Mouse (Mus musculus) intestine, embryonic 14.5 days (tissue): Measurements from ENCODE around the gene Ccdc103. TPM values are rescaled to one million over a fixed set of nuclear protein-coding genes. Genes with fewer than 3 reads are reported as not detected.

Experiments
- ATAC-seq: fragments of 200-750 bp; cut with Nextera tagmentation; replicated peaks from 2 replicates; pipeline ENCODE4 v1.8.0; 2017; ENCODE audit warnings: low read depth, moderate number of reproducible peaks, moderate TSS enrichment, moderate library complexity; ENCODE audit not compliant: low FRiP score, low TSS enrichment
- DNase-seq: peaks from one replicate; pipeline ENCODE4 v3.0.0-alpha.2; 2018; ENCODE audit warnings: low spot score
- H3K27ac ChIP-seq: fragments of 300-500 bp; sonication (generic); 2 replicates; pipeline ENCODE4 v1.5.1; 2014; ENCODE audit warnings: low read depth, mild to moderate bottlenecking, control low read depth
- H3K27me3 ChIP-seq: fragments of 300-500 bp; sonication (generic); replicated peaks from 2 replicates; pipeline ENCODE4 v1.6.1; 2014; ENCODE audit warnings: low read length, control low read depth; ENCODE audit not compliant: control insufficient read depth, insufficient read depth
- H3K36me3 ChIP-seq: fragments of 300-500 bp; sonication (generic); 2 replicates; pipeline ENCODE4 v1.6.1; 2014; ENCODE audit warnings: low read length, control low read depth; ENCODE audit not compliant: control insufficient read depth, insufficient read depth
- H3K4me1 ChIP-seq: fragments of 300-500 bp; sonication (generic); replicated peaks from 2 replicates; pipeline ENCODE4 v1.6.1; 2014; ENCODE audit warnings: low read length, control low read depth, mixed read lengths; ENCODE audit not compliant: control insufficient read depth, insufficient read depth
- H3K4me2 ChIP-seq: fragments of 300-500 bp; sonication (generic); 2 replicates; pipeline ENCODE4 v1.6.1; 2014; ENCODE audit warnings: low read length
- H3K4me3 ChIP-seq: fragments of 300-500 bp; sonication (generic); 2 replicates; pipeline ENCODE4 v1.5.1; 2014; ENCODE audit warnings: low read depth, low read length, control low read depth, mixed read lengths
- H3K9ac ChIP-seq: fragments of 300-500 bp; sonication (generic); 2 replicates; pipeline ENCODE4 v1.6.1; 2014; ENCODE audit warnings: mild to moderate bottlenecking, low read length
- H3K9me3 ChIP-seq: fragments of 300-500 bp; sonication (generic); 2 replicates; pipeline ENCODE4 v1.6.1; 2016; ENCODE audit warnings: low read length, control low read depth; ENCODE audit not compliant: control insufficient read depth
- WGBS: fragments of 180-500 bp; shearing (Covaris S2); extraction: QIAGEN DNeasy Blood & Tissue Kit; methylation state at CpG from one replicate; pipeline ENCODE4 v1.1.7; 2014; 5-methylcytosine and 5-hydroxymethylcytosine counted together
- polyA plus RNA-seq: library from polyadenylated mRNA; unstranded; fragments of >200 nt; fragmentation: Nextera tagmentation; extraction: Ambion mirVana; gene quantifications from 2 replicates; pipeline ENCODE4 v1.2.1, GENCODE M21; 2014

Gene Ccdc103
- polyA plus RNA-seq, 1 experiment from 2014 or later = 0.81 TPM

DNA sequence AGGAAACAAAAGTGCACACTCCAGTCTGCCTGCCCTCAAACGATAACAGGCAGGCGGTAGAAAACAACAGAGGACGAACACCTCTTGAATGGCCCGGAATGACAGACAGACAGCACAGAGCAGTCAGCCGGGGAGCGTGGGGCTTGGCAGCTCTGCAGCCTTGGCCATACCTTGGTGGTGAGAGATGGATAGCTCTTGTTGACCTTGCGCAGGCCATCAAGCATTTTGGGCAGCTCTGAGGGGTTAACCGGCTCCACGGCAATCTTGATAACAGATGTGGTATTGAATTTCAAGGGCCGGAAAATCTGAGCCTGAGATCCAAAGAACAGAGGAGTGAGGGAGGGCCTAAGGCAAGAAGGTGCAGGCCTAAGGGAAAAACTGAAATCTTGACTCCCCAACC lies 35.1 kb upstream of the Ccdc103 start:
- H3K27me3 ChIP-seq = no peaks in the 10 kb centered on the region
- H3K9ac ChIP-seq = no peak overlapping the region
- H3K4me1 ChIP-seq = no peaks in the 10 kb centered on the region
- no peak for ATAC-seq
- 78% methylated on average over 10 of the region's 10 CpGs for WGBS
- H3K27ac ChIP-seq = no peak overlapping the region
- no peaks in the 10 kb centered on the region for H3K9me3 ChIP-seq
- DNase-seq = no peak
- no peak overlapping the region for H3K4me3 ChIP-seq
- no peak overlapping the region for H3K4me2 ChIP-seq
- peaks cover 99% of the 10 kb centered on the region for H3K36me3 ChIP-seq

DNA sequence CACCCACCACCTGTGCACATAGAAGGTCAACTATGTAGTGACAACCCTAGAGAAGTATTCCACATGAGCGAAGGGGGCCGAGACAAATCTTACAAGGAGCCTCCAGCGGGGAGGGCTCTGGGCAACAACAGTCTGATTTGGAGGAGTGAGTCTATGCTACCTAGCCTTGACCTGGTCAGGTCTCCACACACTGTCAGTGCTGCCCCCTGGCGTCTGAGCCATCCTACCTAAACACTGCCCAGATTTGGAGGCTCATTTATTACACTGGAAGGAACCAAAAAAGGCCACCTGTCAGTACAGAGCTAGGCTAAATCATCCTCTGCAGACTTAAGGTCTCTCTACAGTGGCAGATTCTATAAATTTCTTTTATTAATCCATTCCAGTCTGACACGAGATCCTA lies 29.1 kb upstream of the Ccdc103 start:
- ATAC-seq (no peak; the same call in 1 of the 2 replicates), DNase-seq (peak; percentile 76)
- Histone ChIP-seq H3K27ac (no peak overlapping the region), H3K4me2 (no peak overlapping the region), H3K9me3 (no peaks in the 10 kb centered on the region), H3K9ac (no peak overlapping the region), H3K4me3 (no peak overlapping the region), H3K27me3 (no peaks in the 10 kb centered on the region), H3K4me1 (no peaks in the 10 kb centered on the region), H3K36me3 (peaks cover 95% of the 10 kb centered on the region)
- 63% methylated on average over 5 of the region's 5 CpGs for WGBS

DNA sequence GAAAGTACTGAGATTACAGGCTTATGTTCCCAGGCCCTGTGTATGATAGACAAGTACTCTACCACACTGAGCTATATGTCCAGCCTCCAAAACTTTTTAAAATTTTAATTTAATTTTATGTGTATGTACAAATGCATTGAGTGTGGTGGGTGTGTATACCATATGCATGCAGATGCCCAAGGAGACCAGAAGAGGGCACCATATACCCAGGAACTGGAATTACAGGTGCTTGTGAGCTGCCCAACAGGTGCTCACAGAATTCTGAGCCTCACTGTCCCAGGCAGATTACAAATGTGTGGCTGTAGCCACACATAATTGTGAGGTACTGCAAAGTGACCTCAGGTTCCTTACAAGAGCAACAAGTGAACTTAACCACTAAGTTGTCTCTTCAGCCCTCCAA lies 27.2 kb upstream of the Ccdc103 start:
- no peak overlapping the region for H3K27ac ChIP-seq
- no peak overlapping the region for H3K4me3 ChIP-seq
- H3K36me3 ChIP-seq = peaks cover 95% of the 10 kb centered on the region
- H3K4me2 ChIP-seq = no peak overlapping the region
- H3K27me3 ChIP-seq = no peaks in the 10 kb centered on the region
- DNase-seq = no peak
- H3K9me3 ChIP-seq = no peaks in the 10 kb centered on the region
- no peak for ATAC-seq
- no peaks in the 10 kb centered on the region for H3K4me1 ChIP-seq
- no peak overlapping the region for H3K9ac ChIP-seq

DNA sequence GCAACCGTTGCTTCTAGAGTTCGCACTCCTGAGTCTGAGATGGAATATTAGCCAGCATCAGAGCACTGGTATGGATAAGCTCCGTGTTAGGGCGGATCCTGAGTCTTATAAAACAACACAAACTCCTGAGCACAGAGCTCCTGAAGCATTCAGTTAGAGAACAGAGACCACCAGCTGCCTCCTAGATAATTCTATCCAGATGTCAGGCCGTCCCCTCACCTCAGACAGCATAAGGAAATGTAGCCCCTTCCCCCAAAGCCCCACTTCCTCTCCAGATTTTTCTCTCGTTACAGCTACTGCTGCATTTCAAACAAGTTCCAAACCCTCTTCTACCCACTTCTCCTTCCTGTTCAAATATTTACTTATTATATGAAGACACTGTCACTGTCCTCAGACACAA lies 25.1 kb upstream of the Ccdc103 start:
- DNase-seq (no peak), ATAC-seq (no peak)
- Histone ChIP-seq H3K27ac (no peak overlapping the region), H3K9me3 (no peaks in the 10 kb centered on the region), H3K9ac (no peak overlapping the region), H3K27me3 (no peaks in the 10 kb centered on the region), H3K4me1 (no peaks in the 10 kb centered on the region), H3K4me3 (no peak overlapping the region), H3K4me2 (no peak overlapping the region), H3K36me3 (peaks cover 96% of the 10 kb centered on the region)
- WGBS = 78% methylated on average over 6 of the region's 6 CpGs

DNA sequence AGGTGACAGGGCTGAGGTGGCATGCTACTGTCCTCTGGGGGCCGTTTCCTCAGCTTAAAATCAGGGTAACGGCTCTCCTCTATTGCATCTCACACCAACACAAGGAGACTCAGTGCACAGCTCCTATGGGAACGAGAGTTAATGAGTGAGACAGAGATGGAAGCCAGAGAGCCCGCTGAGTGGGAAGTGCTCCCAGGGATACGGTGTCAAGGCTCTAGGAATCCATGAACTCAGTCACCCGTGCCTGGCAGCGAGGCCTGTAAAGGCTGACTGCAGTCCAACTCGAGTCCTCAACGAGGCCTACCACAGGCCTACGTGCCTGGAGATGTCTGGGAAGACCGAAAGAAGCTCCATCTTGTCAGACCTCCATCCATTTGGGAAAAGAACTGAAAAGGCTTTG lies 22.1 kb upstream of the Ccdc103 start:
- H3K4me1 ChIP-seq = no peaks in the 10 kb centered on the region
- H3K27me3 ChIP-seq = no peaks in the 10 kb centered on the region
- H3K4me3 ChIP-seq = no peak overlapping the region
- 93% methylated on average over 11 of the region's 11 CpGs for WGBS
- H3K27ac ChIP-seq = no peak overlapping the region
- no peak overlapping the region for H3K9ac ChIP-seq
- no peaks in the 10 kb centered on the region for H3K9me3 ChIP-seq
- H3K4me2 ChIP-seq = no peak overlapping the region
- H3K36me3 ChIP-seq = peaks cover 99% of the 10 kb centered on the region
- ATAC-seq (no peak), DNase-seq (no peak)

DNA sequence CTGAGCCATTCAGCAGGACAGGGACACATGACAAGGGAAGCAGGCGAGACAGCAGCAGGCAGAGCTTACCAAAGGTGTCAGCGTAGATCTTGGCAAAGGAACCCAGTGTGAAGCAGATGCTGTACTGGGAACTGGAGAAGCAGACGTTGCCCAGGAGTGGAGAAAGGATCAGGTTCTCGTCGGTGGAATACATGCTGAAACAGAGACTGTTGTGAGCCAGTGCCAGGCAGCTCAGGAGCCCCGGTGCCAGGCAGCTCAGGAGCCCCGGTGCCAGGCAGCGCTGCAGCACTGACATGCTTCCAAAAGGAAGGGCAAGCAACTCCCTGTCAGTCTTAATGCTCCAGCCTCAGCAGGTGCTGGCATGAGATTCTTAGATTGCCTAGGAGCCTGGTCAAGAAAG lies 21.1 kb upstream of the Ccdc103 start:
- no peak for DNase-seq
- 91% methylated on average over 8 of the region's 8 CpGs for WGBS
- peaks cover 97% of the 10 kb centered on the region for H3K36me3 ChIP-seq
- no peak overlapping the region for H3K27ac ChIP-seq
- H3K27me3 ChIP-seq = no peaks in the 10 kb centered on the region
- ATAC-seq = no peak
- no peaks in the 10 kb centered on the region for H3K4me1 ChIP-seq
- H3K9ac ChIP-seq = no peak overlapping the region
- no peaks in the 10 kb centered on the region for H3K9me3 ChIP-seq
- no peak overlapping the region for H3K4me3 ChIP-seq
- H3K4me2 ChIP-seq = no peak overlapping the region

DNA sequence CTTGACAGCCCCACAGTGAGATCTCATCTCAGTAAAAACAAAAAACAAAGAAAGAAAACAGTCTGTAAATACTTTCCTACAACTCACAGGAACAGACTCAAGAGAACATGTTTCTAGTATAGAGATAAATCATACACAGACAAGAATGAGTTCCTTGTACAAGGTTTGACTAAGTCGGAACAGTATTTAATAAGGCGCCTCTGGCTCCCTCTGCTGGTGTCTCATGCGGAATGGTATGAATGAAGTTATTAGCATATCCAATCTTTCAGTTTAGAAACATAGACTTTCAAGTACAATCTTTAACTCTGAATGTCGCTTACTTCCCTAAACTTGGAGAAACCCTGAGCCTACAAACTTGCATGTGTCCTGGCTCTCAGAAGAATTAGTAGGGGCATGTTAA lies 16.7 kb upstream of the Ccdc103 start:
- ATAC-seq (no peak), DNase-seq (peak; percentile 88)
- H3K27ac ChIP-seq = no peak overlapping the region
- H3K36me3 ChIP-seq = peaks cover 95% of the 10 kb centered on the region
- H3K9me3 ChIP-seq = no peaks in the 10 kb centered on the region
- no peaks in the 10 kb centered on the region for H3K4me1 ChIP-seq
- H3K9ac ChIP-seq = no peak overlapping the region
- H3K4me2 ChIP-seq = no peak overlapping the region
- no peak overlapping the region for H3K4me3 ChIP-seq
- no peaks in the 10 kb centered on the region for H3K27me3 ChIP-seq
- 31% methylated on average over 4 of the region's 4 CpGs for WGBS

DNA sequence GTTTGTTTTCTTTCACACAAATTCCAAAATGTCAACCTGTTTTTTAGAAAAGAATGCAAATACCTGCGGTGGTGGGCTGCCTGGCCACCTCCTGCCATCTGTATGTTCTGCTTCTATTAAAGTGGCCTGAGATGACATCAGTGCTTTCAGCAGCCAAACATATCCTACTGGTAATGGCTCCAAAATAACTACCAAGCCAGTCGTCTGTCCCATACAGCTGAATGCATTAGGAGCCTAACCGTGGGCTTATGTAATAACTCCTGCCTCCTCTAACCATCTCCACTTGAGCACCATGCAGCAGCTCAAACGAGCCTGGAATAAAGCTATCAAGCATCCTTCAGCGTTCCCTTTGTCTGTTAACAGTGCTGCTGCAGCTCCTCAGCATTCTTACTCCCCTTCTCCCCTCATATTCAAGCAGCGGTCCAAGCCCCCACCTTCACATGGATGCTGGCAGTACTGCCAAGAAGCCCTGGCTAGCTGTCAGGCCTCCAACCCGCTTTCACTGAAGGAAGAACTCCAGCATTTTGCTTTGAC lies 6.1 kb upstream of the Ccdc103 start:
- no peaks in the 10 kb centered on the region for H3K9me3 ChIP-seq
- H3K36me3 ChIP-seq = peaks cover 64% of the 10 kb centered on the region
- H3K27me3 ChIP-seq = no peaks in the 10 kb centered on the region
- H3K4me2 ChIP-seq = no peak overlapping the region
- DNase-seq = no peak
- no peak overlapping the region for H3K9ac ChIP-seq
- 88% methylated on average over 7 of the region's 7 CpGs for WGBS
- ATAC-seq = no peak
- H3K4me1 ChIP-seq = peaks cover 7% of the 10 kb centered on the region
- no peak overlapping the region for H3K27ac ChIP-seq
- H3K4me3 ChIP-seq = no peak overlapping the region

DNA sequence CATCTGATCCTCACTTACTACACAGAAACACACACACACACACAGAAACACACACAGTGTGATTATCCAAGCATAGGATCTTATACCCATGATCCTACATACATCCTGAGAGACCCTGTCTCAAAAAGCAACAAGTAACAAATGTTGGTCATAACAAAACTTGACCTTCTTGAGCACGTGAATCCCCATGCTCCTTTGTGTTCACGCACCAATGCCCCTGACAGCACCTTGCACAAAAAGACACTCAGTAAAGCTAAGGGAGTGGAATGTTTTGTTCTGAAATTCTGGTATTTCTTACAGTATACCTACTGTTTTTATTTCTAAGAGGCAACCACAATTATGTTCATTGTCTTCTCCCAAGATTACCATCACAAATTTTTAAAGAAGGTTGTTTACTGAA lies 1.4 kb upstream of the Ccdc103 start:
- Histone ChIP-seq H3K27ac (no peak overlapping the region), H3K9ac (peak overlapping the region; percentile 69; the same call in 1 of the 2 replicates), H3K4me3 (no peak overlapping the region), H3K27me3 (no peaks in the 10 kb centered on the region), H3K36me3 (peaks cover 32% of the 10 kb centered on the region), H3K9me3 (no peaks in the 10 kb centered on the region), H3K4me2 (peak overlapping the region; percentile 80), H3K4me1 (peaks cover 12% of the 10 kb centered on the region)
- ATAC-seq (no peak), DNase-seq (no peak)
- WGBS = 91% methylated on average over 2 of the region's 2 CpGs
